Mouse (Mus musculus) hindbrain, embryonic 11.5 days (tissue): ENCODE measurements around the gene Xrcc1. TPM values are rescaled to one million over a fixed set of nuclear protein-coding genes. Genes with fewer than 3 reads are reported as not detected.

ENCODE experiments used
- ATAC-seq: fragments of 200-750 bp; cut with Nextera tagmentation; 2 replicates; pipeline ENCODE4 v1.8.0; 2017; ENCODE audit warnings: mild to moderate bottlenecking, moderate TSS enrichment, moderate library complexity; ENCODE audit not compliant: low FRiP score
- DNase-seq: peaks from one replicate; pipeline ENCODE4 v3.0.0-alpha.2; 2015; ENCODE audit warnings: low spot score
- H3K27ac ChIP-seq: fragments of 300-500 bp; sonication (generic); 2 replicates; pipeline ENCODE4 v1.5.1; 2014; ENCODE audit warnings: mild to moderate bottlenecking, low read depth, low read length
- H3K27me3 ChIP-seq: fragments of 300-500 bp; sonication (generic); 2 replicates; pipeline ENCODE4 v1.6.1; 2014; ENCODE audit warnings: mild to moderate bottlenecking, low read length, moderate library complexity, mixed read lengths; ENCODE audit not compliant: control insufficient read depth, insufficient read depth
- H3K36me3 ChIP-seq: fragments of 300-500 bp; sonication (generic); 2 replicates; pipeline ENCODE4 v1.6.1; 2014; ENCODE audit warnings: mild to moderate bottlenecking, low read length, moderate library complexity, mixed read lengths; ENCODE audit not compliant: control insufficient read depth, insufficient read depth
- H3K4me1 ChIP-seq: fragments of 300-500 bp; sonication (generic); replicated peaks from 2 replicates; pipeline ENCODE4 v1.6.1; 2014; ENCODE audit warnings: low read length, mixed read lengths; ENCODE audit not compliant: control insufficient read depth, insufficient read depth
- H3K4me2 ChIP-seq: fragments of 300-500 bp; sonication (generic); replicated peaks from 2 replicates; pipeline ENCODE4 v1.6.1; 2014; ENCODE audit warnings: mild to moderate bottlenecking, low read depth, low read length
- H3K4me3 ChIP-seq: fragments of 300-500 bp; sonication (generic); 2 replicates; pipeline ENCODE4 v1.5.1; 2014; ENCODE audit warnings: low read depth, low read length
- H3K9ac ChIP-seq: fragments of 300-500 bp; sonication (generic); 2 replicates; pipeline ENCODE4 v1.6.1; 2014; ENCODE audit warnings: low read depth, low read length
- H3K9me3 ChIP-seq: fragments of 300-500 bp; sonication (generic); 2 replicates; pipeline ENCODE4 v1.6.1; 2016; ENCODE audit warnings: low read length; ENCODE audit not compliant: control insufficient read depth
- WGBS: fragments of 180-500 bp; shearing (Covaris S2); extraction: QIAGEN DNeasy Blood & Tissue Kit; methylation state at CpG from one replicate; pipeline ENCODE4 v1.1.7; 2014; 5-methylcytosine and 5-hydroxymethylcytosine counted together
- polyA plus RNA-seq: library from polyadenylated mRNA; unstranded; fragments of >200 nt; fragmentation: Nextera tagmentation; extraction: Ambion mirVana; gene quantifications from 2 replicates; pipeline ENCODE4 v1.2.1, GENCODE M21; 2014

Gene Xrcc1
- polyA plus RNA-seq, 1 experiment from 2014 or later: 78.0 TPM

GRCm38 (mm10) chr7:24621193-24621592, 75.1 kb downstream of the Xrcc1 start:
- no peak for DNase-seq
- WGBS: 86% methylated on average over 3 of the region's 3 CpGs
- Histone ChIP-seq H3K27me3 (no peaks in the 10 kb centered on the region), H3K4me1 (no peaks in the 10 kb centered on the region), H3K27ac (no peak overlapping the region), H3K4me3 (no peak overlapping the region), H3K36me3 (no peaks in the 10 kb centered on the region), H3K9ac (no peak overlapping the region), H3K4me2 (no peak overlapping the region), H3K9me3 (no peaks in the 10 kb centered on the region)
- no peak for ATAC-seq

- Histone ChIP-seq H3K4me1 (no peaks in the 10 kb centered on the region), H3K9me3 (no peaks in the 10 kb centered on the region), H3K27me3 (no peaks in the 10 kb centered on the region), H3K4me3 (no peak overlapping the region), H3K27ac (no peak overlapping the region), H3K9ac (no peak overlapping the region), H3K36me3 (no peaks in the 10 kb centered on the region), H3K4me2 (no peak overlapping the region)
- ATAC-seq: no peak
- DNase-seq: no peak
- WGBS: 79% methylated on average over 6 of the region's 6 CpGs
These were observed 76.9 kb downstream of the Xrcc1 start for GRCm38 (mm10) chr7:24622967-24623366.

Other genes starting within 250 kb of the Xrcc1 start
- gene Zfp61, start 245.1 kb upstream of the Xrcc1 start, polyA plus RNA-seq: 32.1 and 40.0 TPM in 2 replicates
- 12.8 and 15.4 TPM in 2 replicates for gene Zfp94, start 229.6 kb upstream of the Xrcc1 start, polyA plus RNA-seq
- gene Tescl, start 212.4 kb upstream of the Xrcc1 start, polyA plus RNA-seq: not detected in 2 replicates
- not detected in 2 replicates for gene Lypd5, start 197.1 kb upstream of the Xrcc1 start, polyA plus RNA-seq
- 2.4 and 3.5 TPM in 2 replicates for gene Kcnn4, start 176.0 kb upstream of the Xrcc1 start, polyA plus RNA-seq
- gene Smg9, start 146.7 kb upstream of the Xrcc1 start, polyA plus RNA-seq: 18.4 and 21.3 TPM in 2 replicates
- not detected in 2 replicates for gene Irgc1, start 94.0 kb upstream of the Xrcc1 start, polyA plus RNA-seq
- gene Plaur, start 83.8 kb upstream of the Xrcc1 start, polyA plus RNA-seq: 1.7 and 2.1 TPM in 2 replicates
- 8.8 and 12.6 TPM in 2 replicates for gene Cadm4, start 64.3 kb upstream of the Xrcc1 start, polyA plus RNA-seq
- 82.4 and 87.7 TPM in 2 replicates for gene Zfp428, start 39.3 kb upstream of the Xrcc1 start, polyA plus RNA-seq
- gene AC161166.1, start 33.8 kb upstream of the Xrcc1 start, polyA plus RNA-seq: 0.59 and 0.90 TPM in 2 replicates
- 12.8 and 14.2 TPM in 2 replicates for gene Irgq, start 15.6 kb upstream of the Xrcc1 start, polyA plus RNA-seq
- 0.28 TPM in 1 of 2 replicates, not detected in the other for gene Pinlyp, start 171 bp upstream of the Xrcc1 start, polyA plus RNA-seq
- 19.8 and 20.6 TPM in 2 replicates for gene Ethe1, start 41.3 kb downstream of the Xrcc1 start, polyA plus RNA-seq
- 0.93 and 1.2 TPM in 2 replicates for gene Zfp575, start 41.4 kb downstream of the Xrcc1 start, polyA plus RNA-seq
- 0.09 TPM in 1 of 2 replicates, not detected in the other for gene Phldb3, start 64.5 kb downstream of the Xrcc1 start, polyA plus RNA-seq
- gene Lypd3, start 90.3 kb downstream of the Xrcc1 start, polyA plus RNA-seq: 0.73 and 1.6 TPM in 2 replicates
- not detected in 2 replicates for gene Tex101, start 130.4 kb downstream of the Xrcc1 start, polyA plus RNA-seq
- gene BC049730, start 163.0 kb downstream of the Xrcc1 start, polyA plus RNA-seq: not detected in 2 replicates
- not detected in 2 replicates for gene Gm4763, start 180.6 kb downstream of the Xrcc1 start, polyA plus RNA-seq
- not detected in 2 replicates for gene Cd177, start 214.0 kb downstream of the Xrcc1 start, polyA plus RNA-seq
- gene Ceacam10, start 230.9 kb downstream of the Xrcc1 start, polyA plus RNA-seq: not detected in 2 replicates